Mouse (Mus musculus) lung, embryonic 16.5 days (tissue): ENCODE measurements at regions not wholly inside any gene's neighbourhood (a gene's known extent, or its start where the extent isn't known, plus 50 kb on each side); places are given as distances from the start of the nearest gene placed in this dataset.

Experiments
- ATAC-seq: fragments of 200-750 bp; cut with Nextera tagmentation; 2 replicates; pipeline ENCODE4 v1.8.0; 2017; ENCODE audit warnings: low read depth, mild to moderate bottlenecking, moderate library complexity
- H3K27ac ChIP-seq: fragments of 300-500 bp; sonication (generic); 2 replicates; pipeline ENCODE4 v1.5.1; 2014; ENCODE audit warnings: mild to moderate bottlenecking, control low read depth, low read length
- H3K27me3 ChIP-seq: fragments of 300-500 bp; sonication (generic); 2 replicates; pipeline ENCODE4 v1.6.1; 2014; ENCODE audit warnings: low read depth, low read length, mixed read lengths; ENCODE audit not compliant: control insufficient read depth, insufficient read depth
- H3K36me3 ChIP-seq: fragments of 300-500 bp; sonication (generic); 2 replicates; pipeline ENCODE4 v1.6.1; 2014; ENCODE audit warnings: low read length; ENCODE audit not compliant: control insufficient read depth, insufficient read depth
- H3K4me1 ChIP-seq: fragments of 300-500 bp; sonication (generic); replicated peaks from 2 replicates; pipeline ENCODE4 v1.6.1; 2014; ENCODE audit warnings: low read length, mixed read lengths; ENCODE audit not compliant: control insufficient read depth, insufficient read depth
- H3K4me2 ChIP-seq: fragments of 300-500 bp; sonication (generic); 2 replicates; pipeline ENCODE4 v1.6.1; 2014; ENCODE audit warnings: low read depth, low read length, control low read depth
- H3K4me3 ChIP-seq: fragments of 300-500 bp; sonication (generic); 2 replicates; pipeline ENCODE4 v1.5.1; 2014; ENCODE audit warnings: mild to moderate bottlenecking, low read length, control low read depth
- H3K9ac ChIP-seq: fragments of 300-500 bp; sonication (generic); 2 replicates; pipeline ENCODE4 v1.6.1; 2014; ENCODE audit warnings: low read length, control low read depth
- H3K9me3 ChIP-seq: fragments of 300-500 bp; sonication (generic); 2 replicates; pipeline ENCODE4 v1.6.1; 2016; ENCODE audit warnings: low read length; ENCODE audit not compliant: control insufficient read depth
- WGBS: fragments of 180-500 bp; shearing (Covaris S2); extraction: QIAGEN DNeasy Blood & Tissue Kit; methylation state at CpG from one replicate; pipeline ENCODE4 v1.1.7; 2014; 5-methylcytosine and 5-hydroxymethylcytosine counted together

DNA sequence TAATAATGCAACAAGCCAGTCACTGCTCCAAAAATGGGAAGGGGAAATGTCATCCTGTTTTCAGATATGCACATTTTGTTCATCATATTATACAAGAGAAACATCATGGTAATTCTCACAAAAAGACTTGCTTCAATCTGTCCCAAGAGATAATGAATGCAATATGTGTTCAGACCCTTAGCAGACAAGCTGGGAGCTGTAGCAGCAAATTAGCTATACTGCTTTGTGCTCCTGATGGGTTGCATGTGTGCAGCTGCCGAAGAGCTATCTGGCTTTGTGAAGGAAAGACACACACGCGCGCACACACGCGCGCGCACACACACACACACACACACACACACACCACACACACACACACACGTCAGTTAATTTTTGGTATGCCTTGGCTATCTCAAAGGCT is 441.9 kb downstream of the Tm4sf1 start:
- WGBS: 86% methylated on average over 9 of the region's 9 CpGs
- no peak overlapping the region for H3K9ac ChIP-seq
- no peak overlapping the region for H3K4me3 ChIP-seq
- H3K27me3 ChIP-seq: no peaks in the 10 kb centered on the region
- H3K4me1 ChIP-seq: no peaks in the 10 kb centered on the region
- no peaks in the 10 kb centered on the region for H3K36me3 ChIP-seq
- no peak overlapping the region for H3K4me2 ChIP-seq
- ATAC-seq: no peak
- H3K27ac ChIP-seq: no peak overlapping the region
- no peaks in the 10 kb centered on the region for H3K9me3 ChIP-seq

DNA sequence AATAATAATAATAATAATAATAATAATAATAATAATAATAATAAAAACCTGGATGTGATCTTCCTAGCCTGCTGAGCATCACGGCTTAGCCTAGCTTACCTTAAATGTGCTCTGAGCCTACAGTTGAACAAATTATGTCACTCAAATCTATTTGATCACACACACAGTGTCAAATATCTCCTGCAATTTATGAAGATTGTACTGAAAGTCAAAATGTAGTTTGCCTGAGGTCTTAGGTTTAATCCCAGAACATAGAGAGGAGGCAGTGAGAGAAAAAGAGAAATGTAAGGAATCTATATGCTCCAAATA is 456.4 kb downstream of the Tm4sf1 start:
- Histone ChIP-seq H3K9me3 (no peaks in the 10 kb centered on the region), H3K36me3 (no peaks in the 10 kb centered on the region), H3K9ac (no peak overlapping the region), H3K4me2 (no peak overlapping the region), H3K27ac (no peak overlapping the region), H3K4me3 (no peak overlapping the region), H3K4me1 (no peaks in the 10 kb centered on the region), H3K27me3 (no peaks in the 10 kb centered on the region)
- ATAC-seq: no peak
- 90% methylated on average over 1 of the region's 1 CpGs for WGBS

DNA sequence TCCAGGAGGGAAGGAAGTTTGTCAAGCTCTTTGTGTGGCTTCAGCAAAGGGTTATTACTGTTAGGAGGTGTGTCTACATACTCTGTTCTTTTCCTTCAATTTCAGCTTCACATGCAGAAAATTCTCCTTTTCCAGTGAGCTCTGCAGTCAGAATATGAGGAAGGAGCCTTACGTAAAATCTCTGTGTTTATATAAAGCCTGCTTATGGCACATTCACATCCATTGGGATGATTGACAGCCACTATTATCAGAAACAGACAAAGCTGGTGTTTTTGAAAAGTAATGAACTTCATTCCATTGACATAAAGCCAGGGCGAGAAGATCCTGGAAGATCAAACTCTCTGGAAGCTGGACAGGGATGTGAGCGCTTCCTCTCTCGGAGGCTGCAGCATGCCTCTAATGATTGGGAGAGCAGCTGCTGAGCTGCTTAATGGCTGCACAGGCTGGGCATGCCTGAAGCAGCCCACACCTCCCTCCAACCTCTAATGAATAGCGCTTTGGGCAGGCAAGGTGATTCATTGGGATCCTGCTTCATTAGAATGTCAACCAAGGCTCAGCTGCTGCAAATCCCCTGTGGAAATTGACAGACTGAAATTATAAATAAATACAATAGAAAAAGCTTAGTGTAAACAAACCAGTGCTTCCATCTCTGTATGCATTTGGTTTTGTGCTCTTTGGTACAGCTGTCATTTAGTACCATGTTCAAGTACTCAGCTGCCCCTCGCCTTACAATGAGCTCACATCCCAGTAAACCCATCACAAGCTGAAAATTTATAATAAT is 456.9 kb downstream of the Tm4sf1 start:
- no peaks in the 10 kb centered on the region for H3K4me1 ChIP-seq
- H3K27ac ChIP-seq: no peak overlapping the region
- 54% methylated on average over 6 of the region's 6 CpGs for WGBS
- H3K4me3 ChIP-seq: no peak overlapping the region
- no peak overlapping the region for H3K4me2 ChIP-seq
- no peaks in the 10 kb centered on the region for H3K36me3 ChIP-seq
- no peak overlapping the region for H3K9ac ChIP-seq
- H3K9me3 ChIP-seq: no peaks in the 10 kb centered on the region
- H3K27me3 ChIP-seq: no peaks in the 10 kb centered on the region
- ATAC-seq: no peak

DNA sequence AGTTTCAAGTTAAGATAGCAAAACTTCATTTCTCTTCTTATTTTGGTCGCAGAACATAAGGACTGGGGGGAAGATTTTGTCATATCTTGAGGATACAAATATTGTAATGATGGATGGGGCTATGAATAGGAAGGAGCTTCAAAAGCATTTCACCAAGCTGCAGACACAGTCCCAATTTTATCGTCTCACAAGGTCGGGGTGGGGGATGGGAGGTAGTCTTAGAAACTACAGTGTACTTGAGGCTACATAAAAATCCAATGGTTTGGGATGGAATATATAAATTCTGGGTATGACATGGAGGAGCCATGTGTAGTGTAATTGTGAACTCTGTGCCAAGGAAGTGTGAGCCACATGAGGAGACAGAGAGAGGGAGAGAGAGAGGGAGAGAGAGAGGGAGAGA is 464.6 kb downstream of the Tm4sf1 start:
- Histone ChIP-seq H3K4me1 (no peaks in the 10 kb centered on the region), H3K36me3 (no peaks in the 10 kb centered on the region), H3K4me3 (no peak overlapping the region), H3K4me2 (no peak overlapping the region), H3K27ac (no peak overlapping the region), H3K9me3 (no peaks in the 10 kb centered on the region), H3K9ac (no peak overlapping the region), H3K27me3 (no peaks in the 10 kb centered on the region)
- no peak for ATAC-seq
- 73% methylated on average over 3 of the region's 3 CpGs for WGBS

DNA sequence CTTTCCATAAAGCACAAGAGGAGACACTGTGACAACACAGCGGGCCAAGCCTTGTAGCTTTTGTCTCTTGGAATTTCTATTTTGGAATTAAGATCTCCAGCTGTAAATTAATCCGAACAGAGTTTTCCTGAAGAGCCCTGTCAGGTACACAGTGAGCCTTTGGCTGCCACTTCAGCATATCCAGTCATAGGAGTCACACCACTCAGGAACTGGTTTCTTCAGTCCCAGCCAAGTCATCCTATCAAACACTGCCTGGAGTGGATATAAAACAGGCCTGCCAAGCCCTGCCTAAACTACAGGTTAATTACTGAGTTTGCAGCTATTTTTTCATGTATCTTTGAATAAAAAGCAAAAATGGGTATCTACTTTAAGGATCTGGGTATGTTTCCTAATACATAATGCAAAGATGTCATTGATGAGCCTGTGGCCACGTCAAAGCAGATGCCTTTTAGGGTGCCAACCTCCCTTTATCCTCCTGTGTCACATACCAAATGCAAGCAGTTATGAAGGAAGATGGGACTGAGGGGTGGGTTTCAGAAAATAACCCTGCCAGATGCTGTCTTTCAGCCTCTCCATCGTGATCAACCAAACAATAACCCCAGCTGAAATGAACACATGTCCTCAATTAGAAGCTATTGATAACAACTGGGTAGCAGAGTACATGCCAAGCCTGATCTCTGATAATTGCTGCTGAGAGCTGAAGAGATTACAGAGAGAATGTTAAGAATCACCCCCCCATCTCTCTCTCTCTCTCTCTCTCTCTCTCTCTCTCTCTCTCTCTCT is 471.3 kb downstream of the Tm4sf1 start:
- no peak for ATAC-seq
- H3K36me3 ChIP-seq: no peaks in the 10 kb centered on the region
- H3K4me2 ChIP-seq: no peak overlapping the region
- H3K27ac ChIP-seq: no peak overlapping the region
- no peaks in the 10 kb centered on the region for H3K9me3 ChIP-seq
- no peaks in the 10 kb centered on the region for H3K4me1 ChIP-seq
- 66% methylated on average over 4 of the region's 4 CpGs for WGBS
- H3K27me3 ChIP-seq: no peaks in the 10 kb centered on the region
- H3K4me3 ChIP-seq: no peak overlapping the region
- H3K9ac ChIP-seq: no peak overlapping the region

DNA sequence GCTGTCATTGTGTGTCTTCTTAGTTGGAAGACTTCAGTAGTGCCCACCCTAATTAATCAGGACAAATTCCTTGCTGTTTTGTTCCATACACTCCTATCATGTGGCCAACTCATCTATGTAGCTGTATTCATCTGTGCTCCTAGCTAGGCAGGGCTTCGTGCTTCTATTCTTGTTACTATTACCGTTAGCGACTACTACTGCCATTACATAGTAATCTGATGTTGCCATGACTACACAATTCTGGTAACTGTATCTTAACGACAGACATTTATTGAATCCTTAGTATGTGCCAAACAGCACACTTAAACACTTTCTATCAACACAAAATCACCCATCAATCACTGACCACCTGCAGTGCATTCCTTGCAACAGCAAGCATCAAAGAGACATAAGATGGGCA is 477.6 kb downstream of the Tm4sf1 start:
- no peaks in the 10 kb centered on the region for H3K36me3 ChIP-seq
- H3K4me3 ChIP-seq: no peak overlapping the region
- no peak overlapping the region for H3K27ac ChIP-seq
- H3K9ac ChIP-seq: no peak overlapping the region
- WGBS: 78% methylated on average over 4 of the region's 4 CpGs
- no peaks in the 10 kb centered on the region for H3K9me3 ChIP-seq
- H3K4me1 ChIP-seq: no peaks in the 10 kb centered on the region
- no peaks in the 10 kb centered on the region for H3K27me3 ChIP-seq
- no peak for ATAC-seq
- H3K4me2 ChIP-seq: no peak overlapping the region

DNA sequence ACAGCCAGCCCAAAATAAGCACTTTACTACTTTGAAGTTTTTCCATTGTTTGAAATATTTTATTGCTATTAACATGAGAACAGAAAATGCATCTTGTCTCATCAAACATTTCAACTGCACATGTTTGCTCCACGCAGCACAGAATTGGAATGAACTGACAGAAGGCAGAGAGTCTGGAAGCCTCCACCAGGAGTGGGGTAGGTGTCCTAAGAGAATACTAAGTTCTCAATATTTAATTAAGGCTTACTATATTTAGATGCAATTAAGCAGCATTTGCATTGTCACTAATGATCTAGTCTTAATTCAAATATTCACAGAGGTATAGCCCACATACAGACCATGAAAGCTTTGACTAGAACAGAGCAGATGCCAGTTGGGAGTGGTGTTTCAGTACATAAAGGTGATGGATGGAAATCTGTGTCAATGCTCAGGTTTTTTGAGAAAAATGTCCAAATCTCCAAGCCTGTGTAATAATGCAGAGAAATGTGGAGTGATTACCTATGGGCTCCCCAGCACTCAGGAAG is 491.2 kb downstream of the Tm4sf1 start:
- ATAC-seq: no peak
- Histone ChIP-seq H3K4me1 (no peaks in the 10 kb centered on the region), H3K4me2 (no peak overlapping the region), H3K36me3 (no peaks in the 10 kb centered on the region), H3K4me3 (no peak overlapping the region), H3K9me3 (no peaks in the 10 kb centered on the region), H3K27me3 (no peaks in the 10 kb centered on the region), H3K9ac (no peak overlapping the region), H3K27ac (no peak overlapping the region)
- WGBS: 46% methylated on average over 1 of the region's 1 CpGs

DNA sequence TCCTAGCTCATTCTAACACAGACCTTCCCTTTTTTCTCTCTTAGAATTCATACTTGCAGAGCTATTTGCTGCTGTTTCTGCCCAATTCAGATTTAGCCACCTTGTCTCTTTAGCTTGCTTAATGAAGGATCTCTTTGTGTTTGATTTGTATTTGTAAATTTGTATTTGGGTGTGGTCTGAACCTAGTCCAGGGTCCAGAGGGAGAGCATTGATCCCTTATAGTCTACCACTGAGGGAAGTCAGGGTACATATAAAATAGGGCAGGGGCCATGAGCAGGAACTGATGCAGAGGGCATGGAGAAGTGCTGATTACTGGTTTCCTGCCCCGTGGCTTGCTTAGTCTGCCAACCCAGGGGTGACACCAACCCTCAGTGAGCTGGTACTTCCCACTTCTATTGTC is 508.7 kb downstream of the Tm4sf1 start:
- 53% methylated on average over 1 of the region's 1 CpGs for WGBS
- no peak overlapping the region for H3K9ac ChIP-seq
- H3K9me3 ChIP-seq: no peaks in the 10 kb centered on the region
- no peaks in the 10 kb centered on the region for H3K36me3 ChIP-seq
- H3K27me3 ChIP-seq: no peaks in the 10 kb centered on the region
- H3K4me1 ChIP-seq: no peaks in the 10 kb centered on the region
- H3K4me2 ChIP-seq: no peak overlapping the region
- H3K27ac ChIP-seq: no peak overlapping the region
- H3K4me3 ChIP-seq: no peak overlapping the region
- no peak for ATAC-seq

DNA sequence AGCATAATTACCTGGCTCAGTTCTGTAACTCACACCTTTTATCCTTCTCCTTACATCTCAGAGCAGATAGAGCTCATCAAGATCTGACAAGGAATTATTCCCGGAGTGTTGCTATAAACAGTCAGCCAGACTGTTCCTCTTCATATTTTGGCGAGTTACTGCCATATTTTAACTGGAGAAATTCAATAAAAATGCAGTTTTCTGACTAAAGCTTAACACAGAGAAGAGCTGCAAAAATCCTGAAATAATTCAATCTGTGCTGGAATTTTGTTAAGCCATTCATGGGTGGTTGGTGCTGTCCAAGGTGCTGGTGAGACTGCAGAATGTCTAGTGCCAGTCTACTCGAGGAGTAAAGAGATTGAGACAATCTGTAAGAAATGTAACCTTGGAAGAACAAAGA is 512.6 kb downstream of the Tm4sf1 start:
- WGBS: 31% methylated on average over 3 of the region's 3 CpGs
- no peaks in the 10 kb centered on the region for H3K27me3 ChIP-seq

More for the DNA sequence above, 512.6 kb downstream of the Tm4sf1 start:
- Histone ChIP-seq H3K27ac (no peak overlapping the region), H3K4me3 (no peak overlapping the region), H3K9me3 (no peaks in the 10 kb centered on the region), H3K4me1 (no peaks in the 10 kb centered on the region), H3K36me3 (no peaks in the 10 kb centered on the region), H3K9ac (no peak overlapping the region), H3K4me2 (no peak overlapping the region)
- no peak for ATAC-seq
